Mouse (Mus musculus): ENCODE results near the gene Baiap2l1. TPM values are rescaled to one million over a fixed set of nuclear protein-coding genes. Genes with fewer than 3 reads are reported as not detected.

Baiap2l1 gene
- polyA plus RNA-seq, 1 experiment from 2014 or later, result 1.2 TPM

DNA sequence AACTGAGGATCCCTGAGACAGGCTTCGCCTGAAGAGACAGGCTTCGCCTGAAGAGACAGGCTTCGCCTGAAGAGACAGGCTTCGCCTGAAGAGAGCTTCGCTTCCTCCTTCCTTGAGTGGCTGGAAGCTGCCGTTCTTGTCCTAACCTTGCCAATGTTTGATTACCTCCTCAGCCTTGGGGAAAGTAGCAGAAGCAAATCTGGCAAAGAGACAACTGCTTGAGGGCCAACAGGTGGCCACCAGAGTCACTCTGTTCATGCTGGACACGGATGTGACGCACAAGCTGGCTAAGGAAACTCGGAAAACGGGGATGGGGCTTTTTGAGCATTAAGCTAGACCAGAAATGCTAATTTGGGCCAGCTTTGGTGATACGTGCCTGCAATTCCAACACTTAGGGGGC, 23.9 kb downstream of the Baiap2l1 start:
- H3K27ac ChIP-seq (ENCODE audit: low read depth, low read length), result no peak overlapping the region
- no peak overlapping the region for H3K9ac ChIP-seq (replicated peaks; ENCODE audit: low read depth, low read length)
- H3K4me1 ChIP-seq (ENCODE audit: control insufficient read depth, insufficient read depth, low read length), result no peaks in the 10 kb centered on the region
- H3K9me3 ChIP-seq (ENCODE audit: control insufficient read depth, low read length), result no peaks in the 10 kb centered on the region
- no peak overlapping the region for H3K4me2 ChIP-seq (ENCODE audit: low read depth, low read length)
- no peak overlapping the region for H3K4me3 ChIP-seq (ENCODE audit: low read depth, low read length)
- H3K27me3 ChIP-seq (ENCODE audit: control insufficient read depth, insufficient read depth, low read length), result no peaks in the 10 kb centered on the region
- 93% methylated on average over 11 of the region's 11 CpGs for WGBS
- no peak for ATAC-seq (ENCODE audit: low read depth)
- H3K36me3 ChIP-seq (ENCODE audit: control insufficient read depth, insufficient read depth, low read length), result no peaks in the 10 kb centered on the region

DNA sequence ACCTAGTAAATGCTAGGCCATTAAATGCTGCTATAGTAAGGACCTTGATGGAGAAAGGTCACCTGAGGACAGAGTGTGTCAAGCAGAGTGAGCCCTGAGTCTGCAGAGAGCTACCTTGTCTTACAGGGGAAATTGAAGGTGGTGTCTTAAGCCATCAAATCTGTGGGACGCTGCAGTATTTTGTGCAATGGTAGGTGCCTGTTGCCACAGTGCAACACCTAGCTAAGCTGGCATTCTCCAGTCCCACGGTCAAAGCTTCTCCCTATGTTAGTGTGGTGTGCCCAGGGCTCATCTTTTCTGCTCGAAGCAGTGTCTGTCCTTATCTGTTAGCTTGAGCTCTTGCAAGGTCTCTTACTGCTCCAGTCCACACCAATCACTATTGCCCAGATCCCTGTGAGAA, 35.2 kb downstream of the Baiap2l1 start:
- Histone ChIP-seq H3K27me3 (ENCODE audit: control insufficient read depth, insufficient read depth, low read length) (no peaks in the 10 kb centered on the region), H3K27ac (ENCODE audit: low read depth, low read length) (no peak overlapping the region), H3K4me2 (ENCODE audit: low read depth, low read length) (no peak overlapping the region), H3K9me3 (ENCODE audit: control insufficient read depth, low read length) (no peaks in the 10 kb centered on the region), H3K4me3 (ENCODE audit: low read depth, low read length) (no peak overlapping the region), H3K36me3 (ENCODE audit: control insufficient read depth, insufficient read depth, low read length) (no peaks in the 10 kb centered on the region), H3K4me1 (ENCODE audit: control insufficient read depth, insufficient read depth, low read length) (0 out of 2 replicates have a peak, but pooled peaks cover 3% of the 10 kb centered on the region), H3K9ac (replicated peaks; ENCODE audit: low read depth, low read length) (no peak overlapping the region)
- 93% methylated on average over 3 of the region's 3 CpGs for WGBS
- no peak for ATAC-seq (ENCODE audit: low read depth)

DNA sequence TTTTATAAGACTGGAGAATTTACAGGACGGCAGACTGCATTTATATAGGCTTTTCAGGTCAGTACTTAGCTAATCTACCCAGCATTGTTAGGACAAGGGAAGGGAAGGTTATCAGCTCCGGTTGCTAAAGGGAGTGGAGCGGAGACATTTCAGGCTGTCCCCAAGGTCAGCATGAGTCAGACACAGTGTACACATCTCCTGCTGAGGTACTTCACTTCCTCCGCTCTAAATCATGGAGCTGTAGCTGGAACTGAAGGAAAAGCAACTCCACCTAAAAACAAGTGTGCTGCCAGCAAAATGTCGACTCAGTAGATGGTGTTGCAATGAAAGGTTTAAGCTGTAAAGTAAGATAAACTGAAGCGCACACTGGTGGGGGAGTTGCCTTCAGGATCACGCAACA, 36.2 kb downstream of the Baiap2l1 start:
- 0 out of 2 replicates have a peak, but pooled peaks cover 3% of the 10 kb centered on the region for H3K4me1 ChIP-seq (ENCODE audit: control insufficient read depth, insufficient read depth, low read length)
- no peak overlapping the region for H3K9ac ChIP-seq (replicated peaks; ENCODE audit: low read depth, low read length)
- WGBS, result 61% methylated on average over 7 of the region's 7 CpGs
- H3K36me3 ChIP-seq (ENCODE audit: control insufficient read depth, insufficient read depth, low read length), result no peaks in the 10 kb centered on the region
- no peak for ATAC-seq (ENCODE audit: low read depth)
- no peaks in the 10 kb centered on the region for H3K9me3 ChIP-seq (ENCODE audit: control insufficient read depth, low read length)
- no peak overlapping the region for H3K4me2 ChIP-seq (ENCODE audit: low read depth, low read length)
- H3K27me3 ChIP-seq (ENCODE audit: control insufficient read depth, insufficient read depth, low read length), result no peaks in the 10 kb centered on the region
- H3K4me3 ChIP-seq (ENCODE audit: low read depth, low read length), result no peak overlapping the region
- H3K27ac ChIP-seq (ENCODE audit: low read depth, low read length), result no peak overlapping the region

DNA sequence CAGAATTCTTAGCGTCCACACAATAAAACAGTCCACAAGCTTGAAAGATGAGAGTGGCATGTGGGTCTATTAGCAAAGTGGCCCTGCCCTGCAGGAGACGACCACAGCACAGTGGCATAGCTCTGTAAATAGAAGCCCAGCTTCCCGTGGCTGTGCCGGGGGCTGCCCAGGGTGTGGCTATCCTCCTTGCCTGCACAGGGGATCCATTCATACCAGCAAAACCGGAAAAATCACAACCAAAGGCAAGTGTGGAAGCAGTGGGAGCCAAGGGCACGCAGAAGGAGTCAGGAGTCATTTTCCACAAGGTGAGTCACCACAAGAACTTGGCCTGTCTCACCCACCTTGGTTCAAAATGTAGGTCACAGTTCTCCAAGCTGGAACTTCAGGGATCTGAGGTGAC, 39.6 kb downstream of the Baiap2l1 start:
- Histone ChIP-seq H3K27me3 (ENCODE audit: control insufficient read depth, insufficient read depth, low read length) (no peaks in the 10 kb centered on the region), H3K36me3 (ENCODE audit: control insufficient read depth, insufficient read depth, low read length) (no peaks in the 10 kb centered on the region), H3K4me3 (ENCODE audit: low read depth, low read length) (no peak overlapping the region), H3K27ac (ENCODE audit: low read depth, low read length) (no peak overlapping the region), H3K4me1 (ENCODE audit: control insufficient read depth, insufficient read depth, low read length) (0 out of 2 replicates have a peak, but pooled peaks cover 3% of the 10 kb centered on the region), H3K4me2 (ENCODE audit: low read depth, low read length) (no peak overlapping the region), H3K9ac (replicated peaks; ENCODE audit: low read depth, low read length) (no peak overlapping the region), H3K9me3 (ENCODE audit: control insufficient read depth, low read length) (no peaks in the 10 kb centered on the region)
- ATAC-seq (ENCODE audit: low read depth), result no peak
- 35% methylated on average over 6 of the region's 6 CpGs for whole genome bisulfite sequencing

DNA sequence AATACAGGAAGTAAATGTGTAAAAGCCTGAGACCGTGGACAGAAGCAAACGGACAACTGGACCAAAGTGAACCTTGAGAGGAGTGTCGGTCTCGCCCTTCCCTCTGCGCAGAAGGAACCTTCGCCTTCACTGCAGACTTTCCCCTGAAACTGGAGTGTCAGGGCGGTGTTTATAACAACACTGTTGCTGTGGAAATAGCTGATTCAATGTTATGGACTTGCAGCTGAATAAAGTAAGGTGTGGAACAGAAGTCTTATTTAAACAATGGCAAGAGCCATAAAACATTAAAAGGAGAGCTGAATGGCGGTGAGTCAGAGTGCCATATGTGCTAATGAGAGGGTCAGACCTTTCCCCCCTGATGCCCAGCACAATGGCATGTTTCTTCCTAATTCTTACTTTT, 40.5 kb downstream of the Baiap2l1 start:
- Histone ChIP-seq H3K4me1 (ENCODE audit: control insufficient read depth, insufficient read depth, low read length) (0 out of 2 replicates have a peak, but pooled peaks cover 3% of the 10 kb centered on the region), H3K27me3 (ENCODE audit: control insufficient read depth, insufficient read depth, low read length) (no peaks in the 10 kb centered on the region), H3K36me3 (ENCODE audit: control insufficient read depth, insufficient read depth, low read length) (no peaks in the 10 kb centered on the region), H3K9me3 (ENCODE audit: control insufficient read depth, low read length) (no peaks in the 10 kb centered on the region), H3K9ac (replicated peaks; ENCODE audit: low read depth, low read length) (no peak overlapping the region), H3K4me2 (ENCODE audit: low read depth, low read length) (no peak overlapping the region), H3K27ac (ENCODE audit: low read depth, low read length) (no peak overlapping the region), H3K4me3 (ENCODE audit: low read depth, low read length) (no peak overlapping the region)
- WGBS, result 77% methylated on average over 8 of the region's 8 CpGs
- no peak for ATAC-seq (ENCODE audit: low read depth)

DNA sequence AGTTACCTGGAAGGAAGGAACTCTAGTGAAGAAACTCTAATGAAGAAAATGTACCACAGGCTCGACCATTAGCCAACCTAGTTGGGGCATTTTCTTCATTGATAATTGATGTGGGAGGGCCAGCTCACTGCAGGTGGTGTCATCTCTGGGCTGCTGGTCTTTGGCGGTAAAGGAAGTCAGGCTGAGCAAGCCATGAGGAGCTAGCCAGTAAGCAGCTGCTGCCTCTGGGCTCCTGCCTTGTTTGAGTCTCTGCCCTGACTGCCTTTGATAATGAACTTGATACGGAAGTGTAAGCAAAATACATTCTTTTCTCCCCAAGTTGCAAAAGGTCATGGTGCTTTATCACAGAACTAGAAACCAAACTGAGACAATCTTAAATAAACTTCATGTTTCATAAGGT, 41.5 kb downstream of the Baiap2l1 start:
- H3K4me2 ChIP-seq (ENCODE audit: low read depth, low read length), result no peak overlapping the region
- 0 out of 2 replicates have a peak, but pooled peaks cover 3% of the 10 kb centered on the region for H3K4me1 ChIP-seq (ENCODE audit: control insufficient read depth, insufficient read depth, low read length)
- no peaks in the 10 kb centered on the region for H3K9me3 ChIP-seq (ENCODE audit: control insufficient read depth, low read length)
- no peaks in the 10 kb centered on the region for H3K27me3 ChIP-seq (ENCODE audit: control insufficient read depth, insufficient read depth, low read length)
- H3K27ac ChIP-seq (ENCODE audit: low read depth, low read length), result no peak overlapping the region
- H3K36me3 ChIP-seq (ENCODE audit: control insufficient read depth, insufficient read depth, low read length), result no peaks in the 10 kb centered on the region
- no peak overlapping the region for H3K4me3 ChIP-seq (ENCODE audit: low read depth, low read length)
- no peak for ATAC-seq (ENCODE audit: low read depth)
- H3K9ac ChIP-seq (replicated peaks; ENCODE audit: low read depth, low read length), result no peak overlapping the region
- WGBS, result 62% methylated on average over 3 of the region's 3 CpGs

DNA sequence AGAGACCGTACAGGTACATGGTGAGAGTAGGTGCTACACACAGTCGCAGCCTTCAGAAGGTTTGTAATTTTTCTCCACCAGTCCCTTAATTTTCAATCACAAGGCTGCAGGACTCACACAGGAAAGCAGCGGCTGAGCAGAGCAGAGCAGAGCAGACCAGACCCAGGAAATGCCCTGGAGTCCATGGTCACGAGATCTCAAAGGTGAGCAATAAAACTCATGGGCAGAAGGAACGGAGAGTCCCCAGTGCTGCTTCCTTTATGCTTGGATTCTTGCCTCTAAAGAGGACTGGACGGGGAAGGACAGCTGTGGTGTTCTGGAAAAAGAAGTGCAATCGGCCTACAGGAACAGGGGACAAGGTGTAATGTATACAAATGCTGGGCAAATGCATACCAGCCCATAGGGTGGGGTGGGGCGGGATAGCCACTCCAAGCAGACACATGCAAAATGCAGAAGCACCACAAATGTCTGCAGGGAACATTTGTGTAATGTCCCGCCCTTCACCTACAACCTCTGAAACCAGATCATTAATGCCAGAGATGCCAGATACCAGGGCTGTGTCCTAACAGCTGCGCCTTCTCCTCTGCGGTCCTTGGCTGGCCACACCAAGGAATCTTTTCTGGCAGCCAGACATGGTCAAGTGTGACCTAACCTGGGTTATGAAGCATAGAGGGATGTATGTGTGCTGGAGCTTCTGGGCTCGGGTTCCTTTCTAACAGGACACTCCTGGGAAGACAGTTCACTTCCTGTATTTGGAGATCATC, 43.0 kb downstream of the Baiap2l1 start:
- no peak overlapping the region for H3K4me3 ChIP-seq (ENCODE audit: low read depth, low read length)
- H3K9me3 ChIP-seq (ENCODE audit: control insufficient read depth, low read length), result no peaks in the 10 kb centered on the region
- no peak overlapping the region for H3K9ac ChIP-seq (replicated peaks; ENCODE audit: low read depth, low read length)
- no peaks in the 10 kb centered on the region for H3K27me3 ChIP-seq (ENCODE audit: control insufficient read depth, insufficient read depth, low read length)
- no peak overlapping the region for H3K4me2 ChIP-seq (ENCODE audit: low read depth, low read length)
- WGBS, result 88% methylated on average over 12 of the region's 12 CpGs
- H3K27ac ChIP-seq (ENCODE audit: low read depth, low read length), result no peak overlapping the region
- H3K4me1 ChIP-seq (ENCODE audit: control insufficient read depth, insufficient read depth, low read length), result 0 out of 2 replicates have a peak, but pooled peaks cover 3% of the 10 kb centered on the region
- no peaks in the 10 kb centered on the region for H3K36me3 ChIP-seq (ENCODE audit: control insufficient read depth, insufficient read depth, low read length)
- no peak for ATAC-seq (ENCODE audit: low read depth)

DNA sequence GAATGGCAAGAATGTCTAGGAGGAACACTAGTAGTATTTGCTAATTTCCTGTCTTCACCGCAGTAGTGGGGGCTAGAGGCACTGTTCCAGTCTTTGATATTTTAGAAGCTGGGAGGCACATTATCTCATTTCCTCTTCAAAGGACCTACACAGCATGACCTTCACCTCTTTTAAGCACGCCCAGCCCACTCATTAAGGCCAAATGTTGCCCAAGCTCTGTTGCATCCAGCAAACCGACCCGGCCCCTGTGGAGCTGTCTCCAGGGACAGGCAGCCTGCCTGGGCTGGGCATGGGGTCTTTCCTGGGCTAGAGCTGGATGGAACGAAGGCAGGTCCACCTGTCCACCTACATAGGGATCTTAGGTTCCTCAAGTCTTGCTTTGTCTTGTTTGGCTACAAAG, 44.6 kb downstream of the Baiap2l1 start:
- WGBS, result 23% methylated on average over 5 of the region's 5 CpGs
- Histone ChIP-seq H3K4me1 (ENCODE audit: control insufficient read depth, insufficient read depth, low read length) (0 out of 2 replicates have a peak, but pooled peaks cover 3% of the 10 kb centered on the region), H3K4me3 (ENCODE audit: low read depth, low read length) (no peak overlapping the region), H3K4me2 (ENCODE audit: low read depth, low read length) (no peak overlapping the region), H3K27ac (ENCODE audit: low read depth, low read length) (no peak overlapping the region), H3K9ac (replicated peaks; ENCODE audit: low read depth, low read length) (no peak overlapping the region), H3K9me3 (ENCODE audit: control insufficient read depth, low read length) (no peaks in the 10 kb centered on the region), H3K27me3 (ENCODE audit: control insufficient read depth, insufficient read depth, low read length) (no peaks in the 10 kb centered on the region), H3K36me3 (ENCODE audit: control insufficient read depth, insufficient read depth, low read length) (no peaks in the 10 kb centered on the region)
- ATAC-seq (ENCODE audit: low read depth), result no peak

DNA sequence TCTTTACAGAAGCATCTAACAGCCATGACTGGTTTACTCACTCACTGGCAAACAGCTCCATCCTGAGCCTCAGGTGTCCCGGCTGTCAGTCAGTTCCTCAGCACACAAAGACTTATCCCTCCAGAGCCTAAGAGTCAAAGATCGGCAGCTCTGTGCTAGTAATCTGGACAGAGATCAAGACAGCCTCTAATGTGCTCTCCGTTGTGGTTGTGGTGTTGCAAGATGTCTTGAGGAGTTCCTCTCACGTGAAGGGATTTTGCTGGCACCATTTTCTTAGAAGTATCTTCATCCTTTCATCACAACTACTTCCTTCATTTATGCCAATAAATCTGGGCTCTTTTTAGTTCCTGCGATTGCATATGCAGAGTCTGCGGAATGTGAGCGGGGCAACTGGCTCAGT, 45.7 kb downstream of the Baiap2l1 start:
- no peak for ATAC-seq (ENCODE audit: low read depth)
- H3K9me3 ChIP-seq (ENCODE audit: control insufficient read depth, low read length), result no peaks in the 10 kb centered on the region
- H3K27ac ChIP-seq (ENCODE audit: low read depth, low read length), result no peak overlapping the region
- H3K4me3 ChIP-seq (ENCODE audit: low read depth, low read length), result no peak overlapping the region
- no peaks in the 10 kb centered on the region for H3K27me3 ChIP-seq (ENCODE audit: control insufficient read depth, insufficient read depth, low read length)
- no peak overlapping the region for H3K4me2 ChIP-seq (ENCODE audit: low read depth, low read length)
- 85% methylated on average over 7 of the region's 7 CpGs for WGBS
- H3K36me3 ChIP-seq (ENCODE audit: control insufficient read depth, insufficient read depth, low read length), result no peaks in the 10 kb centered on the region
- no peaks in the 10 kb centered on the region for H3K4me1 ChIP-seq (ENCODE audit: control insufficient read depth, insufficient read depth, low read length)
- no peak overlapping the region for H3K9ac ChIP-seq (replicated peaks; ENCODE audit: low read depth, low read length)

Data from neural tube, embryonic 14.5 days (tissue).